9 mouse cellular contexts compared by ENCODE assay signal in genomic region chr5:35024975-35025374, GRCm38 (mm10). TPM values are rescaled to one million over a fixed set of nuclear protein-coding genes. Genes with fewer than 3 reads are reported as not detected.
DNase-seq lines count a peak whose midpoint lies in the region; ATAC-seq and TF ChIP-seq lines count a peak whose summit lies in the region.
"Had no signal": no experiment of that assay in that cellular context is flagged by ENCODE, and none has a peak within 500 bp of the region (broad histone marks: within the 10 kb centered on the region; RNA-seq: fewer than 3 reads in every experiment).

No protein-coding gene starts in this region.

- H3K27me3 ChIP-seq in kidney, embryonic 14.5 days (ENCODE audit: control insufficient read depth, insufficient read depth, low read length): no peaks in the 10 kb centered on the region

- peak; percentile 81 for TF ChIP-seq CTCF in gastrocnemius, adult 2 months (IDR thresholded peaks at IDR 0.05)

- peak; percentile 53 for DNase-seq in right cerebral cortex, postnatal 14 days
- no peak for DNase-seq in right cerebral cortex, adult 18-20 months
- peak; percentile 18 for DNase-seq in cerebellum, adult 8-10 months
- peak; percentile 69 for DNase-seq in gastrocnemius, adult 2 months
- peak; percentile 63 to 78 for DNase-seq in lung, adult 18-20 months
- DNase-seq in ovary, postnatal 14 days (ENCODE audit: low spot score): peak; percentile 55

- intact Hi-C loops in gastrocnemius, adult 2 months (cut with DNase I): loop anchor here (1.0 to 5.0 kb wide), 2 partner anchors 39 to 108 kb away; no protein-coding TSS in a partner anchor

- H3K9me3 ChIP-seq in kidney, embryonic 14.5 days (ENCODE audit: control insufficient read depth, low read length): no peaks in the 10 kb centered on the region

- H3K4me2 ChIP-seq in kidney, embryonic 14.5 days (replicated peaks; ENCODE audit: low read depth, low read length): no peak overlapping the region

- peaks cover 72% of the 10 kb centered on the region for H3K36me3 ChIP-seq in kidney, embryonic 14.5 days (ENCODE audit: control insufficient read depth, insufficient read depth, low read length)

- no peak overlapping the region for H3K4me3 ChIP-seq in gastrocnemius, adult 2 months
- H3K4me3 ChIP-seq in kidney, embryonic 14.5 days (ENCODE audit: low read length): no peak overlapping the region

- no peak overlapping the region for H3K27ac ChIP-seq in gastrocnemius, adult 2 months
- H3K27ac ChIP-seq in kidney, embryonic 14.5 days (ENCODE audit: low read depth, low read length): no peak overlapping the region
- H3K27ac ChIP-seq: macrophage had no signal

- ATAC-seq in kidney, embryonic 14.5 days (ENCODE audit: low FRiP score, low TSS enrichment): peak; percentile 70; the same call in 1 of the 2 replicates
- no peak for ATAC-seq in activated CD4-positive, CD25-positive, alpha-beta regulatory T cell, adult 4 months

- no peak overlapping the region for H3K9ac ChIP-seq in kidney, embryonic 14.5 days (ENCODE audit: low read depth, low read length)

- WGBS in kidney, embryonic 14.5 days: 25% methylated on average over 2 of the region's 2 CpGs

- H3K4me1 ChIP-seq in kidney, embryonic 14.5 days (ENCODE audit: control insufficient read depth, insufficient read depth, low read length): no peaks in the 10 kb centered on the region

RNA-seq across cellular contexts. Expression of gene Hgfac, which starts 16.3 kb away (rescaled TPM):
- total RNA-seq in gastrocnemius, adult 2 months (2021): under 1 TPM; 0.25 to 0.48 TPM
- 0.76 and 0.96 TPM in 2 replicates for polyA plus RNA-seq in kidney, embryonic 14.5 days (2014; fragmentation: Nextera tagmentation; extraction: Ambion mirVana)
- 1 to 10 TPM; 3.9 to 5.2 TPM for polyA plus RNA-seq in activated CD4-positive, CD25-positive, alpha-beta regulatory T cell, adult 4 months (2017; shearing (Covaris generic))
- polyA plus RNA-seq: macrophage had no signal

RNA-seq across cellular contexts. Expression of gene Dok7, which starts 31.6 kb away (rescaled TPM):
- total RNA-seq in gastrocnemius, adult 2 months (2021): 10 to 100 TPM; 21.8 to 31.9 TPM
- 0.35 and 0.37 TPM in 2 replicates for polyA plus RNA-seq in kidney, embryonic 14.5 days (2014; fragmentation: Nextera tagmentation; extraction: Ambion mirVana)
- not detected for polyA plus RNA-seq in activated CD4-positive, CD25-positive, alpha-beta regulatory T cell, adult 4 months (2017; shearing (Covaris generic))
